Mouse (Mus musculus) C2C12 (cell line): Measurements from ENCODE around the gene Treml2. TPM values are rescaled to one million over a fixed set of nuclear protein-coding genes. Genes with fewer than 3 reads are reported as not detected.

Experiments used
- H3K27me3 ChIP-seq: one replicate; pipeline ENCODE4 v1.6.1; 2011; ENCODE audit not compliant: control insufficient read depth, insufficient read depth, insufficient read length
- H3K36me3 ChIP-seq: one replicate; pipeline ENCODE4 v1.6.1; 2011; ENCODE audit not compliant: control insufficient read depth, insufficient read depth
- H3K4me3 ChIP-seq: one replicate; pipeline ENCODE4 v1.5.1; 2011; ENCODE audit warnings: mild to moderate bottlenecking, control low read depth; ENCODE audit not compliant: poor library complexity, insufficient read depth, severe bottlenecking
- H3K79me2 ChIP-seq: one replicate; pipeline ENCODE4 v1.6.1; 2011; ENCODE audit not compliant: control insufficient read depth, insufficient read depth
- H3K79me3 ChIP-seq: one replicate; pipeline ENCODE4 v1.6.1; 2011; ENCODE audit warnings: low read depth, control low read depth
- H3ac ChIP-seq: one replicate; pipeline ENCODE3; 2011; ENCODE audit warnings: low read depth; ENCODE audit not compliant: control insufficient read depth, insufficient read length
- CEBPB ChIP-seq: IDR thresholded peaks from one replicate; pipeline ENCODE4 v1.6.1; 2011; ENCODE audit warnings: low read depth, mild to moderate bottlenecking, control low read depth, moderate library complexity
- CTCF ChIP-seq: IDR thresholded peaks from one replicate; pipeline ENCODE4 v1.5.1; 2011; ENCODE audit not compliant: control insufficient read depth, insufficient read depth, insufficient read length
- FOSL1 ChIP-seq: IDR thresholded peaks from one replicate; pipeline ENCODE4 v1.8.0; 2011; ENCODE audit warnings: mild to moderate bottlenecking, low read length; ENCODE audit not compliant: poor library complexity, insufficient read depth, severe bottlenecking
- MAX ChIP-seq: IDR thresholded peaks from one replicate; pipeline ENCODE4 v1.6.1; 2011; ENCODE audit warnings: mild to moderate bottlenecking, control low read depth
- MYOD1 ChIP-seq: IDR thresholded peaks from one replicate; pipeline ENCODE4 v1.6.1; 2011; ENCODE audit warnings: low read depth; ENCODE audit not compliant: control insufficient read depth, insufficient read length
- MYOG ChIP-seq: IDR thresholded peaks from one replicate; pipeline ENCODE4 v1.6.1; 2011; ENCODE audit not compliant: control insufficient read depth, insufficient read length; ENCODE audit errors: extremely low read depth
- USF1 ChIP-seq: IDR thresholded peaks from one replicate; pipeline ENCODE4 v1.6.1; 2011; ENCODE audit warnings: low read depth, mild to moderate bottlenecking, control low read depth, moderate library complexity
- polyA plus RNA-seq: library from polyadenylated mRNA; unstranded; fragments of >200 nt; fragmentation: generic; extraction: Trizol; gene quantifications from one replicate; pipeline ENCODE4 v1.2.1, GENCODE M21; 2012; ENCODE audit warnings: missing spikeins

Treml2 gene
- polyA plus RNA-seq, 1 experiment: not detected

DNA sequence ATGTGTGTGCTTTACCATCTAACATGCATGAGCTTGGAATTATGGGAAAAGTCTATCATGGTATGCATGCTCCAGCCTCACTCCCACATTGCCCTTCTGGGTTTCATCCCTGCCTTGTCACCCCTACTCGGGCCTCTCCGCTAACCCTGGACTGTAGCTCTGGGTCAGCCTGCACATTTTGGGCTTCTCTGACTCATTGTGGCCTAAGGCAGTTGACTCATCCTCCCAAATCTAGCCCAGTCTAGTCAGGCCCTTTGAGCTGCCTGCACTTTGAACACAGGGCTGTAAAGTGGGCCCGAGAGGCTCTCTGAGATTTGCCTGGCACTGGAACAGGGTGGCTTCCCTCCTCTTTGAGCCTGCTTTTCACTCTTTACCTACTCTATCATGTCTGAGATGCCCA, 56.5 kb downstream of the Treml2 start:
- H3K36me3 ChIP-seq: no peaks in the 10 kb centered on the region
- H3K27me3 ChIP-seq: no peaks in the 10 kb centered on the region
- no peak overlapping the region for H3K4me3 ChIP-seq
- no peaks in the 10 kb centered on the region for H3K79me2 ChIP-seq
- H3ac ChIP-seq: no peak overlapping the region
- H3K79me3 ChIP-seq: no peaks in the 10 kb centered on the region
- peak; percentile 42 for TF ChIP-seq MAX
- peak; percentile 77 for TF ChIP-seq FOSL1
- TF ChIP-seq USF1: no peak
- no peak for TF ChIP-seq CTCF
- no peak for TF ChIP-seq MYOG

DNA sequence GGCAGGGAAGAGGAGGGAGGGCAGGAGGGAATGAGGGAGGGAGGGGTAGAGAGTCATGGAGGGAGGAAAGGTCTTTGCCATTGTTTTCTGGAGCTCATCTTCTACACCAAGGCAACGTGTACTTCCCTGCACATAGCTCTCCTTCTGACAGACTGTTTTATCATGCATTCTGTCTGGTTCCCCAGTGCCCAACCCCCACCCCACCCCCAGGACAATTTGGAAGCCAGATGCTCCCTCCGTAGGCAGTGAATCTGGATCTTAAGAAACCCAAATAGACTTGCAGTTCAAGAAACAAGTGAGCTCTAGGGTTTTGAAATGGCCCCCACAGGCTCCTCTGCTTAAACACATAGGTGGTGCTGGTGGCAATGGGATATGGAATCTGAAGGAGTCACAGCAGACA, 58.6 kb downstream of the Treml2 start:
- Histone ChIP-seq H3K4me3 (no peak overlapping the region), H3K27me3 (no peaks in the 10 kb centered on the region), H3ac (no peak overlapping the region), H3K79me3 (no peaks in the 10 kb centered on the region), H3K36me3 (no peaks in the 10 kb centered on the region), H3K79me2 (no peaks in the 10 kb centered on the region)
- no peak for TF ChIP-seq MYOD1
- TF ChIP-seq MAX: no peak
- no peak for TF ChIP-seq CEBPB
- TF ChIP-seq MYOG: no peak
- no peak for TF ChIP-seq USF1
- TF ChIP-seq CTCF: no peak
- TF ChIP-seq FOSL1: no peak

DNA sequence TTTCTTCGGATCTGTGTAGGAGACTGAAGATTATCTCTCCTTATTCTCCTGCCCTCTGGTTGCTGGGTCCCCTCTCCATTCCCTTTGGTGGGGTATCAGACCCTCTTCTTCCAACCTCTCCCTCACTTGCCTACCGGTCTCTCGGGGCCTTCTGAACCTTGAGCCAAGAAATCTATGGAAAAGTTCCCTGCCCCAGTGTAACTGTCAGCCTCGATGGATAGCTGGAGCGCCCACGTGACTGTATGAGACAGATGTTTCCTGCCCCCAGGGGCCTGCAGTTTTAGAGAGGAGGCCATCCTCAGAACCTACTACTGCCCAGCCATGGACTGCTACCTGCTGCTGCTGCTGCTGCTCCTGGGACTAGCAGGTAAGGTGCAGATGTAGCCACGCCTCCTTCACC, 60.3 kb downstream of the Treml2 start, which contains the start of gene Treml1:
Gene Treml1 (plus strand): TSS at position 301 of the 400 bp plus-strand sequence.
- Histone ChIP-seq H3K4me3 (no peak within 1 kb of the TSS), H3K27me3 (no peaks in the 10 kb centered on the region), H3ac (no peak within 1 kb of the TSS), H3K36me3 (no peaks in the 10 kb centered on the region), H3K79me2 (no peaks in the 10 kb centered on the region), H3K79me3 (no peaks in the 10 kb centered on the region)
- TF ChIP-seq CEBPB (no peak), MYOD1 (no peak), MYOG (no peak), FOSL1 (no peak), USF1 (no peak), MAX (no peak), CTCF (no peak)

DNA sequence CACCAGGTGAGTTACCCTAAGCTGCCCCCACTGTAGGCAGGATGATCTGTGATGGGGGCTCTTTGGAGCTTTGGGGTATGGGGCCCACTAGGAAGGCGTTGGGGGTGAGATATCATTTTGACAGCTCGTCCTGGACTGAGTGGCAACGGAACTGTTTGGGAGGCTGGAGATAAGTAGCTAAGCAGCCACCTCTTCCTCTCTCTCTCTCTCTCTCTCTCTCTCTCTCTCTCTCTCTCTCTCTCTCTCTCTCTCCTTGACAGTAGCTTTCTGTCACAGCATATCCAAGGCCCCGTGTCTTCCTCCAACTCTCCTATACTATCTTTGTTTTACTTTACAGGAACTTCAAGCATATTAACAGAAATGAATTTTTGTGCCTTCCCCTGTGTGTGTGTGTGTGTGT, 61.2 kb downstream of the Treml2 start:
- no peaks in the 10 kb centered on the region for H3K79me3 ChIP-seq

More for the DNA sequence above, 61.2 kb downstream of the Treml2 start:
- H3K4me3 ChIP-seq: no peak overlapping the region
- TF ChIP-seq FOSL1 (no peak), MYOD1 (no peak), MYOG (no peak), USF1 (no peak), CEBPB (no peak), CTCF (no peak), MAX (no peak)
- no peaks in the 10 kb centered on the region for H3K36me3 ChIP-seq
- H3K27me3 ChIP-seq: no peaks in the 10 kb centered on the region
- no peak overlapping the region for H3ac ChIP-seq
- H3K79me2 ChIP-seq: no peaks in the 10 kb centered on the region

Other genes with a start within 250 kb of the Treml2 start
- not detected for gene 1700067P10Rik, start 210.2 kb upstream of the Treml2 start, polyA plus RNA-seq
- not detected for gene 9830107B12Rik, start 153.2 kb upstream of the Treml2 start, polyA plus RNA-seq
- gene A530064D06Rik, start 132.2 kb upstream of the Treml2 start, polyA plus RNA-seq: not detected
- not detected for gene Trem1, start 66.7 kb upstream of the Treml2 start, polyA plus RNA-seq
- gene Trem3, start 51.7 kb upstream of the Treml2 start, polyA plus RNA-seq: not detected
- not detected for gene Treml4, start 35.2 kb upstream of the Treml2 start, polyA plus RNA-seq
- gene B430306N03Rik, start 16.6 kb downstream of the Treml2 start, polyA plus RNA-seq: not detected
- gene Trem2, start 46.9 kb downstream of the Treml2 start, polyA plus RNA-seq: not detected
- not detected for gene Treml1, start 60.4 kb downstream of the Treml2 start, polyA plus RNA-seq
- 24.0 TPM for gene Nfya, start 110.4 kb downstream of the Treml2 start, polyA plus RNA-seq
- 14.1 TPM for gene Oard1, start 110.5 kb downstream of the Treml2 start, polyA plus RNA-seq
- 0.27 TPM for gene Apobec2, start 133.4 kb downstream of the Treml2 start, polyA plus RNA-seq
- not detected for gene Tspo2, start 152.0 kb downstream of the Treml2 start, polyA plus RNA-seq
- not detected for gene Unc5cl, start 155.4 kb downstream of the Treml2 start, polyA plus RNA-seq